Mouse (Mus musculus) layer of hippocampus, adult 18-20 months (tissue): Measurements from ENCODE around the gene Rasgrp2. TPM values are rescaled to one million over a fixed set of nuclear protein-coding genes. Genes with fewer than 3 reads are reported as not detected.
A peak's percentile ranks its signal among the peaks of the same experiment; 100 is the strongest.

Source experiments
- DNase-seq, 2 experiments: peaks; one replicate each; pipeline ENCODE4 v3.0.0; 2022; ENCODE audit warnings: low spot score in 2 of 2
- total RNA-seq, 2 experiments: library from RNA; stranded (reverse); gene quantifications; 2 replicates each; pipeline ENCODE4 v1.2.3; 2021

The Rasgrp2 gene
- total RNA-seq, 2 experiments from 2014 or later = 29.4 to 32.4 TPM

DNA sequence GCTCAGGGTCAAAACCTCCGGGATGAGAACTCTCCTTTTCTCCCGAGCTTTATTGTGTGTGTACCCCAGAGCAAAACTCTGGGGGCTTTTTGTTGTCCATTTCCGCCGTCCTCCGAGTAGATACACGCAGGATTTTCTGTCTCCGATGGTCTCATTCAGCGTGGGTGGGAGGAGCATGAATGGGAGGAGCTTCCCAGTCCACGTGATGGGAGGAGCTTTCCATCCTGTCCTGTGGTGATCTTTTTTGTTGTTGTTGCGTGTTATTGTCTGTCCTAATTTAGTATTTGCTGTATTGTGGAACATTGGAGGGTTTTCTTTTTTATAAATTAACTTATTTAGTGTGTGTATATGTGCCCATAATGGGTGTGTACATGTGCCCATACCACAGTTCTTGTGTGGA, 6.3 kb downstream of the Rasgrp2 start:
- no peak for DNase-seq

GRCm38 (mm10) chr19:6407109-6407508, 8.0 kb downstream of the Rasgrp2 start:
- DNase-seq = no peak

DNA sequence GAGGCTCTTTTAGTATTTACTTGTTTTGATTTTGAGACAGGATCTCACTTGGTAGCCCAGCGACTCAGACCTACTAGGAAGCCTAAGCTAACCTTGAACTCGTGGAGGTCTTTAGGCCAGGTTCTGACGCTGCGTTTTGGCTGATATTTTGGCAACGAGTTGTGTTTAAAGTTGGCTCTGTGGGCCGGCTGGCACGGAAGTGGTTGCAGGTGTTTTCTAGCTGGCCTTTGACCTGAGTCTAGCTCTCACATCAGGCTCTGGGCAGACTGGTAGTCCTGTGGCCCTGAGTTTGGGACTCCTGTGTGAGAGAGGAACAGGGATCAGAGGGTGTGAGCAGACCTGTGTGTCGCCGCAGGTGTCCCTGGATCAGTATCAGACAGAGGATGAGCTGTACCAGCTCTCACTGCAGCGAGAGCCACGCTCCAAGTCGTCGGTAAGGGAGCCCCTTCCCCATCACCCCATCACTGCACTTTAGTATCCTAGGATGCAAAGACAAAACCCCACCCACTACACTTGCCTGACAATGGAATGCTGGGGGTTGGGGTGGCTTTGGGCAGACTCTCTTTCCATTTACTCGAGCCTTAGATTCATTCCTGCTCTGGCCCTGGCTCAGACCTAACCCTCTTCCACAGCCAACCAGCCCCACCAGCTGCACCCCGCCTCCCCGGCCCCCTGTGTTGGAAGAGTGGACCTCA, 8.8 kb downstream of the Rasgrp2 start:
- no peak for DNase-seq

DNA sequence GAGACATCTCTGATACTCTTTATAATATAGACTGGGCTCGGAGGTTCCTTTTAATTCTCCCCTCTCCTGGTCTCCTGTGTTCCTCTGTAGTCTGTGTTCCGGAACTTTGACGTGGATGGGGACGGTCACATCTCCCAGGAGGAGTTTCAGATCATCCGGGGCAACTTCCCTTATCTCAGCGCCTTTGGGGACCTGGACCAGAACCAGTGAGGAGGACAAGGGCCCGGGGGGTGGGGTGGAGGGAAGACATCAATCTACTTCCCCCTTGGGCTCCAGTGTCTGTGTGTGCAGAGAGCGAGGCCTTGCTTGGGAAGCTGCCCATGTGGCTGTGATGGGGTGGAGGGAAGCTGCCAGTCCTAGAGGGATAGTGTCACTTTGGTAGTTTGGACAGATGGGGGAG, 9.6 kb downstream of the Rasgrp2 start:
- DNase-seq = no peak

DNA sequence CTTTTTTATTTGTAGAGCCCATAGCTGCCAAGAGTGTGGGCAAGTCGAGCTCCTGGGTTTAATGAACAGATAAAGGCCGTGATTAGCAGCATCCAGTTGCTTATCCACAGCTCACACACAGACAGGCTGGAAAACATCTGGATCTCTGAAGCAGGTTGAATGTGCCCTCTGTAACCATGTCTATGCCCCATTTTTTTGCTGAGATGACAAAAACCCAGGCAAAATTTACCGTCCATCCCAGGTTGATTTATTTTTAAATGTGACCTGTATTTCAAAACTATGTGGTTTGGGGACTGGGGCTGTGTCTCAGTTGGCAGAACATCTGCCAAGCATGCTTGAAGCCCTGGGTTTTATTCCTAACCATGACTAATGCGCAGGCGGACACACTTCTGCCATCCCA, 10.0 kb downstream of the Rasgrp2 start:
- no peak for DNase-seq

- DNase-seq = no peak
These were observed 10.8 kb downstream of the Rasgrp2 start for GRCm38 (mm10) chr19:6409936-6410335.

- no peak for DNase-seq
These were observed 13.7 kb downstream of the Rasgrp2 start for GRCm38 (mm10) chr19:6412798-6413197.

GRCm38 (mm10) chr19:6415454-6415853, 16.3 kb downstream of the Rasgrp2 start:
- DNase-seq = no peak

- DNase-seq = peak in 1 of 2 experiments; percentile 66
These were observed 17.1 kb downstream of the Rasgrp2 start for GRCm38 (mm10) chr19:6416124-6416770.

- no peak for DNase-seq
These were observed 18.0 kb downstream of the Rasgrp2 start for GRCm38 (mm10) chr19:6416894-6417761.

DNA sequence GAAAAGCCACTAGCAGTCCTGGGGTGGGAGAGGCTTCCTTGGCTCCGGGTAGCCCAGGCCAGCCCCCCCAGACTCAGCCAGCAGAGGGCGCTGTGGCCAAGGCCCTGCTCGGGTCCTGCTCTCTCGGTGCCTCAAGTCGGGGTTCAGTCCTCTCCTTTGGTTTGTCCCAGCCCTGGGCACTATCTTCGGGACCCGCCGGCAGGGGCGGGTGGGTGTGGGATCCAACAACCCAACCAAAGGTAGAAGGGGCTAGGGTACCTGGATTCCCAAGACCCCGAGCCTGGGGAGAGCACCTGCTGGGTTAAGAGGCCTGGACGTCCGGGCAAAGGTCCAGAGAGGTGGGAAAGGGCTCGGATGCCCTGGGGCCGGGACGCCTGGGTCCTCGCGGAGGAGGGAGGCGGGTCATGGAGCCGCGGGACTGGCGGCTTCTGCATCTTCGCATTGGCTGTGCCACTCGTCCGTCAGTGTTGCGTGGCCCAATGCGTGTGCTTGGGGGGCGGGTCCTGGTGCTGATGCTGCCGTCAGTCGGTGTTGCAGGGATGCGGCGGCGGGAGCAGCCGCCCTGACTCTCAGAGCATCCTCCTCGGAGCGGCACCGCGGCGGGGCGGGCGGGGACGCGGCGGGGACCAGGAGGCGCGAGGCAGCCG, 19.2 kb downstream of the Rasgrp2 start, which contains the start of gene Nrxn2:
Gene Nrxn2, plus strand, starts transcription at position 499 of the 647 bp plus-strand sequence.
- DNase-seq = peak; percentile 90 to 96

DNA sequence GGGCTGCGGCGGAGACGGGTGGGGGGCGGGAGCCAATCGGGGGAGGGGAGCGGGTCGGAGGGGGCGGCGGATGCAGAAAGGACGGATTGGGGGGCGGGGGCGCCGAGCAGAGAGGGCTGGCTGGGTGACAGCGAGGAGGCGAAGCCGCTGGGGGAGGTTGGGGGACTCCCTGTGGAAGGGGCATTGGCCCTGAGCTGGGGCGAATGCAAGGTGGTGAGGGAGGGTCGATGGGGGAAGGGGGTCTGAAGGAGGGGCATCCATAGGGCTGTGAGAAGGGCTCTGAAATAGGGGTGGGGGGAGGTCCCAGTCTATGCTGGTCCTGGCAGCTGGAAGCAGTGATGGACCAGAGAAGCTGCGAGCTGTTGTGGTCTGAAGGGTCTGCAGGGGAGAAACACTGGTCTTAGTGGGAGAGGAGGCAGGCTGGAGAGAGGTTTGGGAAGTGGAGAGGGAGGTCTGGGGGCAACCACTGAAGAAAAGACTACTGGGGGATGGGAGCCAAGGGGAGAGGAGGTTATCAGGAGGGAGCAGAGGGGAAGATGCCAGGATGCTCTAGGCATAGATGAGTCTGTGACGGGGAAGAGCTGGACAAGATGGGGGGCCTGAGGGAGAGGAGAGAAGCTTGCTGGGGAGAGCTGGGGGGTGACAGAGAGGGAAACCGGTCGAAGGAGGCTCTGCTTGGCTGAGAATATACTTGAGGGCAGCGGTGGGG, 20.0 kb downstream of the Rasgrp2 start:
- no peak for DNase-seq

- no peak for DNase-seq
These were observed 20.7 kb downstream of the Rasgrp2 start for GRCm38 (mm10) chr19:6419805-6420310.

GRCm38 (mm10) chr19:6420481-6421210, 21.5 kb downstream of the Rasgrp2 start:
- DNase-seq = no peak

- peak; percentile 52 to 75 for DNase-seq
These were observed 22.1 kb downstream of the Rasgrp2 start for GRCm38 (mm10) chr19:6421211-6421590.

- DNase-seq = no peak
These were observed 22.9 kb downstream of the Rasgrp2 start for GRCm38 (mm10) chr19:6422014-6422413.

- peak; percentile 76 to 81 for DNase-seq
These were observed 24.1 kb downstream of the Rasgrp2 start for GRCm38 (mm10) chr19:6423241-6423640.

DNA sequence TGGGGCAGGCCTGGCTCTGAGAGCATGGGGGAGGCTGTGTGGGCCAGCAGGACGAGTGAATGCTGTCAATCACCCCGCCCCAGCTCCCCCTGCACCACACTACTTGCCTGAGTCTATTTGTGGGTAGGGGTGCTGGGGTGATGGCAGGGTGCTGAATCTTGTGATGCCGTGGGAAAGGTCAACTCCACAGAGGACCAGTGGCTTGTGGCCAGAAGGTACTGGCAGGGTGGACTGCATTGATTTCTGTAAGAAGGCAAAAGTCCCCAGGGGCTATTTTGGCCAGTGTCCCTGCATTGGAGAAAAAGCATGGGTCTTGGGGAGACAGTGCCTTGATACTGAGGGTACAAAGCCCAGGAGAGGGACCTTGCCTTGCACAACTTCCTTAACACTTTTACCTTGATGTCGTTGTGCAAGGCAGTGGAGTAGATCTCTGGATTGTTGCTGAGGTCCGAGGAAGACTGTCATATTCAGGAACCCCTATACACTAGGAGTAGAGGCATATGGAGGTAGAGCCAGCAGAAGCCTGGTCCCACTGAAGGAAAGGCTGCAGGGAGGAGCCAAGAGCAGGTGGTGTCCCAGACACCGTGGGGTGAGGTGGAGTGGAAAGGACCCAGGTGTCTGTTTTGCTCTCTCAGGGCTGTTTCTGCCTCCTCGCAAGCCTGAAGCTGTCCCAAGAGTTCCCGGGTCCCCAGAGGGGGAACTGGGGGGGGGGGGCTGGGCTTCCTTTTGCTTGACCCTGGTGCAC, 25.2 kb downstream of the Rasgrp2 start:
- no peak for DNase-seq

DNA sequence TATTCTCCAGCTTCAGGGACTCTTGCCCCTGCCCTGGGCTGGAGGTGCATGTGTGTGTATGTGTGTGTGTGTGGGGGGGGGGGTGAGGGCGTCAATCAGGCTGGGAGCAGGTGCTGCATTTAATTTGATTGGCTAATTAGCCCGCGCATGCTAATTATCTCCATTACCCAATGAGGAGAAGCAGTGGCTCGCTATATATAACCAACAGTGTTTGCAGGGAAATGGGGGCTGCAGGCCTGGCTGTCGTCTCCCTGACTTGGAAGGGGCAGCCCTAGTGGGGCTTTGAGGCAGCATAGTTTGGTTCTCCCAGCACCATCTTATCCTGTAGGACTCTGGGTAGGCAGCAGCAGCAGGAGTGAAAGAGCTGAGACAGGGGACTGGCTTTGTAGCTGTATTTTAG, 26.5 kb downstream of the Rasgrp2 start:
- no peak for DNase-seq
